Mouse (Mus musculus) embryo, embryonic 10.5 days (tissue): Measurements from ENCODE around the gene Pax6.

Source experiments
- DNase-seq: peaks from one replicate; pipeline ENCODE4 v3.0.0-alpha.2; 2015; ENCODE audit warnings: low spot score

Pax6 gene

DNA sequence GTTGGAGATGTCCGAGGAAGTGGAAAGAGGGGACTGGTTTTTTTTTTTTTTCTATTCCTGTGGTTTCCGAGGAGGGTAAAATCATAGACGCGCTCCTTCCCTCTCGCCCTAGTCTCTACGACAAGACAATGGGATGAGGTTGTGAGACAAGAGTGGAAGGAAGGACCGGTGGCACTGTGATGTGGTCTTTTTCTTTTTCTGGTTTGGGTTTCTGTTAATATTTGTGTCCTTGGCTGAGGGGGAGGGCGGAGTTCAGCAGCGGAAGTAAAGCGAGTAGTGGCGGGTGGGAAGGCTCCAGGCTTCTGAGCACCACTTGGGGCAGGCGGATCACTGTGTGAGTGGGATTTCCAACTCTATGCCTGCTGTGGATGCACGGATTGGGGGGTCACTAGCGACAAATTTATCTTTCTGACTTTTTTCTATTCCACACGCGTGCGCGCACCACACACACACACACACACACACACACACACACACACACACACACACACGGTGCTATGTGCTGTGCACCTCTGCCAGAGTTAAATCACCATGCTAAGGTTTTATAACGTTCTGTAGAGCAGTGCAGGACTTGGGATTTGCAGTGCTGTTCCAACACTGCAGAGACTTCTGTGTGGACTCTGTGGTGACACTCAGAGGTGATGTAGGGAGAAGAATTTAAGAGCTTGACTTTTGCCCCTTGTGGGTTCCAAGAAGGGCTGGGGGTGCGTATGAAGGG is 14.1 kb downstream of the Pax6 start:
- DNase-seq: peak; percentile 60

DNA sequence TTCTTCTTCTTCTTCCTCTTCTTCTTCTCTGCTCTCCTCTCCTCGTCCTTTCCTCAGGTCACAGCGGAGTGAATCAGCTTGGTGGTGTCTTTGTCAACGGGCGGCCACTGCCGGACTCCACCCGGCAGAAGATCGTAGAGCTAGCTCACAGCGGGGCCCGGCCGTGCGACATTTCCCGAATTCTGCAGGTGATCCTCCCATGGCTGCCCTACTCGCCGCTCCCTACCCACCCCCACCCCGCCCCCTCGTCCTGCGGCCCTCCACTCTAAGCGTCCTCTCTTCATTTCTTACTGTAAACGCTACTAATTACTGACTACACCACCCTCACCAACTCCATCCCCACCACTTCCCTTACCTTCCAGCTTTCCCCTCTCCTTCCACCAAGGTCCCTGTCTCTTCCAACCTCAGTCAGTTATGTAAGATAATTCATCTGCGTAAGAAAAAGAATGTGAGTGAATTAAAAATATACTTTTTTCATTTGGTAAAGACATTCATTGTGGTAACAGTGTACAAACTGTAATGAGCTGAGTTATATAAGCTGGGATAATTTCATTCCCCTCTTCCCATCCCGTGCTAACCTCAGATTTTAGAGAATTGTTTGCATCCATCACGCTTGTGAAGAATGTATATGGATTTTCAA is 15.2 kb downstream of the Pax6 start:
- peak; percentile 37 for DNase-seq

DNA sequence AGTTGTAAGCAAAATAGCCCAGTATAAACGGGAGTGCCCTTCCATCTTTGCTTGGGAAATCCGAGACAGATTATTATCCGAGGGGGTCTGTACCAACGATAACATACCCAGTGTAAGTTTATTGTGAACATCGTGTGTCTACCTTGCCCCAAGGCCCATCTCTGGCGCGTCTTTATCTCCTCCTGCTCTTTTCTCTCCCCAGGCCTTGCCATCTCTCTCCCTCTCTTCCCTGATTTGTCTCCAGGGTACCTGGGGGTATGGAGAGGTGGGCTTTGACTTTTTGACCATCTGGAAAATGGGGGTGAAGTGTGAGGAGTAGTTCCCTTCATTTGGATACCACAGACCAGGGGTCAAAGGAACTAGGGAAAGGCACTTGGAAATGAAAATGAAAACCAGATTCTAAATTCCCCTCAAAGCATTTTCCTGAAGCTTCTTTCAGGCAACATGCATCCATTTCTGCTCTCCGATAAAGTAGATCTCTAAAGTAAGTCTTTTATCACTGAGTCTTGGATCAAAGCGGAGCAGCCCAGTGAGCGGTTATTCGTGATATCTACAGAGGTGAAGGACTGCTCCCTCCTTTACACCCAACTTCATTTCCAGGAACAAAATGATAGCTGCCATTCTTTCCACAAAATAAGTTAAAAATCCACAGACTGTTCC is 16.4 kb downstream of the Pax6 start:
- DNase-seq: peak; percentile 51

DNA sequence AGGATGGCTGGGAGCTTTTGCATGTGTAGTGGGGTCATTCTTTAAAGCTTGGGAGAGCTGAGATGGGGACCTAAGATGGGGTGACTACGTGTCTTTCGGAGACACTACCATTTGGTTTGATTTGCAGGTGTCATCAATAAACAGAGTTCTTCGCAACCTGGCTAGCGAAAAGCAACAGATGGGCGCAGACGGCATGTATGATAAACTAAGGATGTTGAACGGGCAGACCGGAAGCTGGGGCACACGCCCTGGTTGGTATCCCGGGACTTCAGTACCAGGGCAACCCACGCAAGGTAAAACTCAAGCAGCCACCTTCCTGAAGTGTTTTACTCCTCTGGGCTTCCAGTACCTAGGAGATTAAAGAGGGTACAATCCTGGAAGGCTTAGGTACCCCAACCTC is 17.0 kb downstream of the Pax6 start:
- DNase-seq: no peak

DNA sequence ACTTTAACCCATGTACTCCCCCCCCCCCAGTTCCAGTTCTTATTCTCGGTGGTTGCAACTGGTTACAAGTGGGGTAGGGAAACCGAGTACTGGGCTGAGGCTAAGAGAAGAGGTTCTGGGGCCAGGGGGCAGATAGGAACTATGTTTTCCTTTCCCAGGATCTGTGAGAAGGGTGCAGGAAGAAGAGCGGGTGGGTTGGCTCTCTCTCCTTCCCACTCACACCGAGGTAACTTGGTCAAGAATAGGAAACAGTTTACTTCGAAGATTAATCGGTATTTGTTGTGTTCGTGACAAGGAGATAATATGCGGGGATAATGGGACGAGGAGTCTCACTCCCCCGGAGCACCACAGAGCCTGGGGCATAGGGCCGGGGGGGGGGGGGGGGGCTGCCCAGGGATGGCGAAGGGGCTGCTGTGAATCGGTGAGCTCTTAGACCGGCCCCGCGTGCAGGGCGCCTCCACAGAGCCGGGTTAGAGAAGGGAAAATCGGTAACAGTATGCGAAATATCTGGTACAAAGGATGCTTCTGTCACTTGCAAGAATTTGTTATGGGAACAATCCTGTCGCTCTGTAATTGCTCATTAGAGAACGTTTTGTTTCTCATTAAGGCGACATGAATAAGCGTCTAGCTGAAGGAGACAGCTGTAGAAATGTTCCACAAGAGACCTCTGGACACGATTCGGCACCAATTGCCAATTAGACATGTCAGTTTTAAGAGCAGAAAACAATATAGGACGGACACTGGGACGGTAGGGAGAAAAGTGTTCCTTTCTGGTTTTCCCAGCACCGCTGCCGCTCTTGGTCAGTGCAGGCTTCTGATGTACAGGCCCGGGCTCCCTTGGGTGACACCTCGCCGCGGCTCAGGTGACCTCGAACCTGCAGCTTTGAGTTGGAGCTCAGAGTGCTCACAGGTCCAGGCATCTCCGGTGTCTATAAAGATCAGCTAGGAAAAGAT is 17.9 kb downstream of the Pax6 start:
- peak; percentile 32 for DNase-seq

DNA sequence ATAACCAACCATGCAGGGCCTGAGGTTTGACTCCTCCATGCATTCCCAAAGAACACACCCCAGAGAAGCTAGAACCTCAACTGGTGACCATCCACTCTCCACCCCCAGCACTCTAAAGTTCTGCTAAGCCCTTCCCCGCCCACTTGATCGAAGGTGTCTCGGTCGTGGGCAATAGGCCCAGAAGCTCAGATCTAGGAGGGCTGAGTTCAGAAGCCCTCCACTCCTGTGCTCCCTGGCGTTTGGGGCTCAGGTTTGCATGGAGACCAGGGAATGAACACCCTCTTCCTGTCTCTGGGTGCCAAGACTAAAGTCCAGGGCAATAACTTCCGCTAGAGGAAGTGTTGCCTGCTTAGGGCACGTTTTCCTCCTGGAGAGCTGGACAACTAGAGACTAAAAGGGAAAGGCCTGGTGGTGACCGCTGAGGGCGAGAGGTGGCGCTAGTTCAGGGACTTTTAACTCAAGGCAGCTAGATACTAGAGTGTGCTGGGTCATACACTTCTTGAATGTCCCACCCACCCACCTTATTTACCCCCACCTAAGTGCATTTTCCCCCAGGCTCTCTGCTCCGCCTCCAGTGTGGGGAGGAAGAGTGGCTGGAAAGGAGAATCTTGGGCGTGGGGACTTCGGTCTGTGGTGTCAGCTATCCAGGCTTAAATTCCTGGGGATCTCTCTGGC is 18.8 kb downstream of the Pax6 start:
- DNase-seq: peak; percentile 81

DNA sequence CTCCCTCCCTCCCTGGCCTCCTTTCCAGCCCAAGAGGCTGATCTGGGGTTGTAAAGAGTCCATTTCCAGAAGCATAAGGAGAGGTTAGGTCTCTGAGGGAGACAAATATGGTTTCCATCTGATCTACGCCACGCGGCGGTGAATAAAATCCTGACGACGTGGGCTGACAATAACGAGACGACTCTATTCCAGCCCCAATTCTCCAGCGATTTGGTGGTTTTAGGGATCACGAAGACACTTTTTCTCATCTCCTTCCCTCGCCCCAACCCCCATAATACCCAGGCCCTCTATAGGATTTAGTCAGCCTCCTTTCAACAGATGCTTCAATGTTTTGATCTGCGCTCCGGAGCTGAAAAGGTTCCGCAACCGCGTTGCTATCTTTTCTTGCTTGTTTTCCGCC is 19.3 kb downstream of the Pax6 start:
- DNase-seq: peak; percentile 59

DNA sequence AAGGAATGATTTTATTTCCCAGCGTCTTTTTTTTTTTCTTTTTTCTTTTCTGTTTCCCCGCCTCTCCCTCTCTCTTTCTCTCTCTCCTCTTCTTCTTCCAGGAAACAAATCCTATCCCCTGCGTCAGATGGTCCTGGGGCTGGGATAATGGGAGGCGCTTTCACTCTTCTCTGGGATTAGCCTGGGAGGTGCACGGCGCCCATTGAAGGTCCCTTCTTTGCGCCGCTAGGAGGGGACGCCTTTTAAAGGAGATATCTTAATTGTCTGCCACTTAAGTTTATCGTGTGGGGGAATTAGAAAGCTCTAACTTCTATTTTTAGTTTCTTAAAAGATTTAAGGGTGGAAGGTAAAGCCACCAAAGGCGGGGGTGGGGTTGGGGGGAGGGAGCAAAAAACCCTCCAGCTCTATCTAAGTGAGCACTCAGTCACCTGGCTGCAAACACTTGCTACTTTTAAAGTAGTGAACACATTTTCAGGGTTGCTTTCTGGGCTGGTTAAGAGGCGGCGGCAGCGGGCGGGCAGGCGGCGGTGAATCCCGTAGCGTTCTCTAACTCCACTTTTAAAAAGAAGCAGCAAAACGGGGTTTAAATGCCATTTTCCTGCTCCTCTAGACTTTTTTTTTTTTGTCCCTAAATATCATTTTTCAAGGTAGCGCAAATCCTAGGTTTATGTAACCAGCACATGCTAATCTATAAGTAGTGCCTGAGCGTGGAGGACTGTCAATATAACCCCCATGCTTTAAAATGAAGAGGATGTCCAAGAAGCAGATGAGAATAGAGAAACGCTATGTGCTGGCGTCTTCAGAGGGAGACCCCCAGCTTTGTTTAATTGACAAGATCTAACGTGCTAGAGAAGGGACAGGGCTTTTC is 20.0 kb downstream of the Pax6 start:
- peak; percentile 66 for DNase-seq

DNA sequence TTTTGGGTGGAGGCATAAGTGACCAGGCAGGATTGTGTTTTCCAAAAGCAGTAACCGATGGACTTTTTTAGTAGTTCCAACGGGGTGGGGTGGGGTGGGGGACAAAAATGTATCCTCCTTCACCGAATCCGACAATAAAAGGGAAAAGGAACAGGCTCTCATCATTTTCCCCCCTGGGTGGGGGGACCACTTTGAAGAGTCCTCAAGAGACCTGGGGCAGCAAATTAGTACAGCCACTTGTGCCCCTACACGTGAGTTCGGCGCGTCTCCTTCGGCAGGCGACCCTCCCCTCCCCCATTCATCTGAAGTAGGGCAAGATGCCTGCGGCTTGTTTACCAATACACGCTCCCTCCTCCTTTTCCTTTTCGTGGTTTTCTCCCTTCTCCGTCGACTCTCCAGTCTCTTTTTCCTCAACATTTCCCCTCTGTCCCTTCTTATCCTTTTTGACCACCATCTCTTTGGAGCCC is 20.6 kb downstream of the Pax6 start:
- DNase-seq: peak; percentile 77

DNA sequence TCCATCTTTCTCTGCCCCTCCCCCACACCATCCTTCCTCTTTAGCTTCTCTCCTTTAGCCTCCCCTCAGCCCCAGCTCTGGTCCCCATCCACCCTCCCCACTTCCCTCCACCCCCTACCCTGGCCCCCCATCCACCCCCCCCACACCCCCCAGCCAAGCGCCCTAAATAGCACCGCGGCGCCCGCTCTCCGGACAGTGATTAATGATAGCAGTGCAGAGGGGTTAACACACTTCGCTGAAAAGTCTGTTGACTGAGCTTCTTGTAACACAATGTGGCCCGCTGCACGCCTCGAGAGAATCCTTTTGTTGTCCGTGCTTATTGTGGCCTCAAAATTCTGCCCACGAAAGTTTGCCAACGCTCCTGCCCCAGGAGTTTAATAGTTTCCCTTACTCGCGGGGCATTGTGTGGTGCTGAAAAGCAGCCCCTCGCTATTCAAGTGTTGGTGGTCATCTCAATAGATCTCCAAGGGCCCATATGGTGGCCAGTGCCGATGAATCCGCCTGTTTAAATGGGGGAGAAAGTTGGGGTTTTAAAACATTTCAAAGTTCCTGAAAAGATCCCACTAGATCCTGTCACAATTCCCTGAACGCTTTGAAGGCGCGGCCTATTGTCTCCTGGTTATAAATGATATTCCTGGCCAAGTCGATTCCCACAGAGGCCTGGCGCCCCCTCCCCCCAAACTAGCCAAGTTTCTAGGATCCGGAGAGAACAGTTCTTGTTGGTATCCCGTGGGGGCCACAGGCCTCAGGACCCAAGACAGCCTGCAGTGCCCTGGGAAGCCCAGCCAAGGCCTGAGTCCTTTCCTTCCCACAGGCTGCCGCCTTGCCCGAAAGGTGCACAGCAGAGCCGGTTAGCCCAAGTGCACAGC is 21.3 kb downstream of the Pax6 start:
- DNase-seq: peak; percentile 84

DNA sequence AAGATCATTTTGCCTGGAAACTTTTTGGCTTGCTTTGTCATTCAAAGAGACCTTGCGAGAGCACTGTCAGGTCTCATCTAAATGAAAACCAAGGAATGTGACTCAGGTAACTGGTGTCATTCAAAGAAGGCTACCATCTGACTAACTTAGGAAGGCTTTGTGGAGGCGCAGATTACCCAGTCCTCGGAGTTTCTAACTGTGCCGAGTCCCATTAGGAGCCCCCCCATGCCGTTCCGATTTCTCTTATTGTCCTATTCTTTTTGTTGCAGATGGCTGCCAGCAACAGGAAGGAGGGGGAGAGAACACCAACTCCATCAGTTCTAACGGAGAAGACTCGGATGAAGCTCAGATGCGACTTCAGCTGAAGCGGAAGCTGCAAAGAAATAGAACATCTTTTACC is 22.6 kb downstream of the Pax6 start:
- peak; percentile 51 for DNase-seq

DNA sequence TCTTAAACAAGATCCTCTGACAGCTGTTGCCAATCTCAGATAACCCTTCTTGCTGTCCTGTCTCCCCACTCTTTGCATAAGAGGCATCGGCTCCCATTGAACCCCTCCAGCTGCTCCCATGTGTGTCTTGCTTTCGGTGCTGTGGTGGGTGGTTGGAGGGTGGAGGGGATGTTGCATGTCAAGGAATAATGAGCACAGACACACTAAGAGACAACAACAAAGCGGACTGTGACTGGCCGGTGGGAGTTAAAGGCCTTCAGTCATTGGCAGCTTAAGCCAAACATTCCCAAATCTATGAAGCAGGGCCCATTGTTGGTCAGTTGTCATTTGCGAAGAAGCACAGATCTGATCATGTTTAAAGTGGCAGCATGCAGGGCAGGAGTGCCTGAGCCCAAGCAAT is 29.0 kb downstream of the Pax6 start:
- no peak for DNase-seq

DNA sequence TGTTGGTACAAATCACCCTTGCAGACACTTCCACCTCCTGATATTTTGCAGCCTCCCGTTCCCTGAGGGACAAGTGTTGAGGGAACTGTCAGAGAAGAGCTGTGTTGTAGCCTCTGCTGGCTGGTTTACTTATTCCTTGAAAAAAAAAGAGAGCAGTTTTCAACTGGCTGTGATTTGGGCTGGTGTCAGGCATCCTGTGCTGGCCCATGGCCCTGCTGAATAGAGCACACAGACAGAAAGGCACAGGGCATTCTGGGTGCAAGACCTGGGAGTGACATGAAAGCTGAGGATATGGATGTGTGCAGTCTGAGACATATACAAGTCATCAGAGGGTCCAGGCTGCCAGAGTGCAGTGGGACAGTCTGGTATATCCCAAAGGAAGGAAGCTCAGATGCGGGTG is 29.9 kb downstream of the Pax6 start:
- DNase-seq: no peak

DNA sequence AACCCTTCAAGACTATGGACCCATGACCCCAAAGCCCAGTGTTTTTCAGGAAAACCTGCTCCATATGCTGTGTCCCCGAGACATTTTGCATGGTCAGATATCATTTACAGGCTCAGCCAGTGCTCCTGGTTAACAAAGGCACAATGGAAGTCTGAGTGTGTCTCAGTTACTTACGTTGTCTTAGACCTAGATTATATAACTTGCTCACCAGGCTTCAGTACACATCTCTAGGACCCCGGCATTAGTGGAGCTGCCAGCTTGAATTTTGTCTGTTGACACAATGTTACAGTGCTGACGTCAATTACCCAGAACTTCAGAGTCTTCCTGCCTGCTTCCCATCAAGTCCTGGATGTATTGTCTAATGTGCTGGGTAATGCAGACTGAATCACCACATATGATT is 33.1 kb downstream of the Pax6 start:
- DNase-seq: no peak

DNA sequence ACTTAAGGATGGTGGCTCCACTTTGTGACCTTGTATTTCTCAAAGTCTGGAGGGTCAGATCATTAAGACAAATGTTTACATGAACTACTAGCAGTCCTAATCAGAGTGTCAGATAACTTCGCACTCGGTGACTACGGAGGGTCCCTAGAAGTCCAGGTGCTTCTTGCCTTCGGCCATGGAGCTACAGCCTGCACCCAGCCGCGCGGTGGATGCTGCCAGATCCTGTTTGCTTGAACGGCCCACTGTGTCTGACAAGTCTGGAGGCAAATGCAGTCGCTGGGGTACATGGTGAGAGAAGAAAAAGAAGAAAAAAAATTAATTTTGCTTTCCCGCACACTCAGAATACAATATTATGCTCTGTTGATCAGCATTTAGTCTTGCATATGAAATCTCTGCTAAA is 33.9 kb downstream of the Pax6 start:
- no peak for DNase-seq

DNA sequence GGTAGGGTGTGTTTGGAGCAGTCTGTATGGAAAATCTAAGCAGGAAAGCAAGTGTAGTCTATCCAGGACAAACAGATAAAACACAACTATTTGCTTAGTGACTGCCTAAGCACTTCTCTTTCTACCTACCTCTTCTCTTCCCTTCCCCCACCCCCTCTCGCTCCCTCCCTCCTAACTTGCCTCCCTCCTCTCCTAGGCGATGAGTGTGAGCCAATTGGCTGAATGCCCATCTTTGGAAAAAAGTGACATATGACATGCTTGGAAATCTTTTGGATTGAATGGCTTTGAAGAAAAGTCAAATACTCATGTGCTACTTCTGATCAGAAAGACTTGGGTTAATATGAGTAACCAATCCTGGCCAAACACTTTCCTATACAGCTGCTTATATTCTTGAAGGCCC is 36.6 kb downstream of the Pax6 start:
- DNase-seq: no peak

DNA sequence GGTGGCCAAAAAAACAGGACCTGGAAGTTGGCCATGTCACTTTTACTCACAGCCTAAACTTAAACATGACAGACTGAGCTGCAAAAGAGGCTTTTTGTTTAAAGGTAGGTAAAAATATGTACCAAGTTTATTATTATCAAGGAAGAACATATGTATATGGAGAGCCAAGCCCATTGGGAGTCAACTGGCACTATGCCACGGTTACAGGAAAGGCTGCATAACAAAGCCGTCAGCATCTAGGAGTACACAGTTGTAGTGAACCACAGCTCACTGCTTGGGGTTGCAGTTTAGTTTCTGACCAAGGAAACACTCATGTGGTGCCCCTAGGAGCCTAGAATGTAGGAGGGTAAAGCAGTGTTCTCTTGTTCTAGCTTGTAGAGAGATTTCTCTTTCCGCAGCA is 40.4 kb downstream of the Pax6 start:
- DNase-seq: no peak

DNA sequence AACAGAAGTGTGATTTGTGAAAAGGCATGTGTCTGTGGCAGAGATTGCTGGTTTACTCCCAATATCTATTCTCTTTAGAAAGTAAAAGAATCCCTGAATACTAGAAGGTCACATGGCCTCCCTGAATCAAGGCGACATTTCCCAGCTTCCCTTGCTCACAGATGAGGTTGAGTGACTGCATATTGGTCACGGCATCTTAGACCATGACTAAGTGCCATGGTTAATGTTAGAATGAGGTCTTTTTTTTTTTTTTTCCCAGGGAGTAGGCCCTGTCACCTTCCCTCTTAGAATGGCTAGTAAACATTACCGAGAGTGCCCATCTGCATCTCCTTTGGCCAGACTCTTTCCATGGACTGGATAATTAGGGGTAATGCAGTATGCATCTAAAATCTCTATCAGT is 41.8 kb downstream of the Pax6 start:
- peak; percentile 32 for DNase-seq

DNA sequence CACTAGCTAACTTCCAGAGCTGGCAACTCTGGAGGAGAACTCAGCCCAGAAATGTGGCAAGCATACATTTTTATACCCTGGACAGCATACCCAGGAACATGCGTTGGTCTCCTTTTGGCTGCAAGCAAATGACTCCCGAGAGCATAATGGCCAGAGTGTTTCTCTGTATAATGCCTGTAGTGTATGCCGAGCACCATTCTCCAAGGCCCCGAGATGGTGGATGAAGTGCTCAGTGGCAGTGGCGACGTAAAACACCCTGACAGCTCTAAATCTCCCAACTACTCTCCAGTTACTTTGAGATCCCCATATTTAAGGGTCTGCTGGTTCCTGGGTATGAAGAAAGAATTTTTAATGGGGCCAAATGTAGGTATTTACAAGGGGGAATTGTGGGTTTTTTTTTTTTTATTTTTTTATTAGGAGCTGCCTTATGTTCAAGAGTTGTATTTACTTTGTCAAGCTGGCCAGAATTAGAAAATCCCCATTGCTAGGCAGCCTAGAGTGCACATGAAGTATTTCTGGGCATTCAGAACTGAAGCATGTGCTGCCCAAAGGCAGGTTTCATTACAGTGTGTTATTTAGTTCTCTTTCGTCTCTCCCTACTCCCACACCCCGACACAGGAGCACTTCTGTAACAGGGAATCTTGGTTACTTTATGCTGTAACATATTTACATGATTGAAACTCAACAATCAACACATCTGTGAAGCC is 46.9 kb downstream of the Pax6 start:
- no peak for DNase-seq
